Mouse (Mus musculus): Measurements from ENCODE around the gene Hoxb3. TPM values are rescaled to one million over a fixed set of nuclear protein-coding genes. Genes with fewer than 3 reads are reported as not detected.

The Hoxb3 gene
- polyA plus RNA-seq, 1 experiment from 2014 or later: 9.6 TPM

GRCm38 (mm10) chr11:96301837-96302236, 21.3 kb upstream of the Hoxb3 start:
- no peak overlapping the region for H3K4me3 ChIP-seq
- H3K27ac ChIP-seq: no peak overlapping the region
- no peaks in the 10 kb centered on the region for H3K36me3 ChIP-seq
- peaks cover 22% of the 10 kb centered on the region for H3K4me1 ChIP-seq (replicated peaks)
- H3K27me3 ChIP-seq (ENCODE audit: insufficient read depth, poor library complexity, severe bottlenecking): peaks cover 100% of the 10 kb centered on the region
- peak; percentile 54 for DNase-seq (ENCODE audit: low spot score)
- no peaks in the 10 kb centered on the region for H3K9me3 ChIP-seq
- WGBS: 1% methylated on average over 15 of the region's 15 CpGs

- Histone ChIP-seq H3K27ac (no peak overlapping the region), H3K36me3 (no peaks in the 10 kb centered on the region), H3K4me3 (no peak overlapping the region), H3K9me3 (no peaks in the 10 kb centered on the region), H3K4me1 (replicated peaks) (peaks cover 22% of the 10 kb centered on the region), H3K27me3 (ENCODE audit: insufficient read depth, poor library complexity, severe bottlenecking) (peaks cover 100% of the 10 kb centered on the region)
- 3% methylated on average over 23 of the region's 23 CpGs for WGBS
- no peak for DNase-seq (ENCODE audit: low spot score)
These were observed 20.6 kb upstream of the Hoxb3 start for GRCm38 (mm10) chr11:96302381-96303150.

GRCm38 (mm10) chr11:96303151-96304099, 19.7 kb upstream of the Hoxb3 start, which contains the start of gene Hoxb5:
Hoxb5 (plus strand) TSS chr11:96303336.
- Histone ChIP-seq H3K27me3 (ENCODE audit: insufficient read depth, poor library complexity, severe bottlenecking) (peaks cover 100% of the 10 kb centered on the region), H3K9me3 (no peaks in the 10 kb centered on the region), H3K27ac (no peak within 1 kb of the TSS), H3K36me3 (no peaks in the 10 kb centered on the region), H3K4me3 (peak within 1 kb of the TSS; percentile 31), H3K4me1 (replicated peaks) (peaks cover 22% of the 10 kb centered on the region)
- DNase-seq (ENCODE audit: low spot score): peak; percentile 88
- under 1% methylated on average over 69 of the region's 69 CpGs for WGBS

GRCm38 (mm10) chr11:96304381-96305195, 18.5 kb upstream of the Hoxb3 start:
- Histone ChIP-seq H3K27ac (no peak overlapping the region), H3K9me3 (no peaks in the 10 kb centered on the region), H3K36me3 (no peaks in the 10 kb centered on the region), H3K27me3 (ENCODE audit: insufficient read depth, poor library complexity, severe bottlenecking) (peaks cover 100% of the 10 kb centered on the region), H3K4me3 (no peak overlapping the region), H3K4me1 (replicated peaks) (peaks cover 16% of the 10 kb centered on the region)
- 1% methylated on average over 38 of the region's 38 CpGs for WGBS
- no peak for DNase-seq (ENCODE audit: low spot score)

- no peaks in the 10 kb centered on the region for H3K36me3 ChIP-seq
- no peak overlapping the region for H3K27ac ChIP-seq
- H3K4me3 ChIP-seq: no peak overlapping the region
- peaks cover 100% of the 10 kb centered on the region for H3K27me3 ChIP-seq (ENCODE audit: insufficient read depth, poor library complexity, severe bottlenecking)
- no peaks in the 10 kb centered on the region for H3K9me3 ChIP-seq
- WGBS: 13% methylated on average over 6 of the region's 6 CpGs
- peaks cover 13% of the 10 kb centered on the region for H3K4me1 ChIP-seq (replicated peaks)
- no peak for DNase-seq (ENCODE audit: low spot score)
These were observed 17.5 kb upstream of the Hoxb3 start for GRCm38 (mm10) chr11:96305505-96306182.

GRCm38 (mm10) chr11:96306183-96306907, 16.8 kb upstream of the Hoxb3 start:
- no peak overlapping the region for H3K4me3 ChIP-seq
- no peaks in the 10 kb centered on the region for H3K36me3 ChIP-seq
- H3K27me3 ChIP-seq (ENCODE audit: insufficient read depth, poor library complexity, severe bottlenecking): peaks cover 100% of the 10 kb centered on the region
- H3K9me3 ChIP-seq: no peaks in the 10 kb centered on the region
- DNase-seq (ENCODE audit: low spot score): no peak
- 5% methylated on average over 7 of the region's 7 CpGs for WGBS
- H3K4me1 ChIP-seq (replicated peaks): peaks cover 12% of the 10 kb centered on the region
- H3K27ac ChIP-seq: no peak overlapping the region

GRCm38 (mm10) chr11:96306908-96307269, 16.2 kb upstream of the Hoxb3 start:
- no peak overlapping the region for H3K27ac ChIP-seq
- no peaks in the 10 kb centered on the region for H3K36me3 ChIP-seq
- WGBS: 6% methylated on average over 13 of the region's 13 CpGs
- H3K27me3 ChIP-seq (ENCODE audit: insufficient read depth, poor library complexity, severe bottlenecking): peaks cover 100% of the 10 kb centered on the region
- no peak for DNase-seq (ENCODE audit: low spot score)
- no peaks in the 10 kb centered on the region for H3K9me3 ChIP-seq
- peaks cover 17% of the 10 kb centered on the region for H3K4me1 ChIP-seq (replicated peaks)
- H3K4me3 ChIP-seq: no peak overlapping the region

GRCm38 (mm10) chr11:96308763-96309162, 14.4 kb upstream of the Hoxb3 start:
- WGBS: 12% methylated on average over 4 of the region's 4 CpGs
- H3K4me3 ChIP-seq: no peak overlapping the region
- DNase-seq (ENCODE audit: low spot score): no peak
- H3K9me3 ChIP-seq: no peaks in the 10 kb centered on the region
- peaks cover 100% of the 10 kb centered on the region for H3K27me3 ChIP-seq (ENCODE audit: insufficient read depth, poor library complexity, severe bottlenecking)
- no peaks in the 10 kb centered on the region for H3K36me3 ChIP-seq
- H3K27ac ChIP-seq: no peak overlapping the region
- H3K4me1 ChIP-seq (replicated peaks): peaks cover 14% of the 10 kb centered on the region

- Histone ChIP-seq H3K9me3 (no peaks in the 10 kb centered on the region), H3K27ac (no peak overlapping the region), H3K4me1 (replicated peaks) (peaks cover 12% of the 10 kb centered on the region), H3K27me3 (ENCODE audit: insufficient read depth, poor library complexity, severe bottlenecking) (peaks cover 100% of the 10 kb centered on the region), H3K4me3 (no peak overlapping the region), H3K36me3 (no peaks in the 10 kb centered on the region)
- WGBS: 9% methylated on average over 4 of the region's 4 CpGs
- no peak for DNase-seq (ENCODE audit: low spot score)
These were observed 13.8 kb upstream of the Hoxb3 start for GRCm38 (mm10) chr11:96309288-96309687.

- H3K27me3 ChIP-seq (ENCODE audit: insufficient read depth, poor library complexity, severe bottlenecking): peaks cover 100% of the 10 kb centered on the region
- no peaks in the 10 kb centered on the region for H3K36me3 ChIP-seq
- no peaks in the 10 kb centered on the region for H3K9me3 ChIP-seq
- no peak overlapping the region for H3K27ac ChIP-seq
- peaks cover 12% of the 10 kb centered on the region for H3K4me1 ChIP-seq (replicated peaks)
- 4% methylated on average over 20 of the region's 20 CpGs for WGBS
- H3K4me3 ChIP-seq: no peak overlapping the region
- DNase-seq (ENCODE audit: low spot score): no peak
These were observed 12.8 kb upstream of the Hoxb3 start for GRCm38 (mm10) chr11:96310183-96310938.

- Histone ChIP-seq H3K4me1 (replicated peaks) (peaks cover 12% of the 10 kb centered on the region), H3K4me3 (peak overlapping the region; percentile 30), H3K9me3 (no peaks in the 10 kb centered on the region), H3K36me3 (no peaks in the 10 kb centered on the region), H3K27ac (no peak overlapping the region), H3K27me3 (ENCODE audit: insufficient read depth, poor library complexity, severe bottlenecking) (peaks cover 100% of the 10 kb centered on the region)
- no peak for DNase-seq (ENCODE audit: low spot score)
- WGBS: 6% methylated on average over 6 of the region's 6 CpGs
These were observed 12.0 kb upstream of the Hoxb3 start for GRCm38 (mm10) chr11:96311097-96311496.
